Mouse (Mus musculus) megakaryocyte, embryonic 14.5 days (primary cell): ENCODE results near the gene Myl7.

Experiments
- FLI1 ChIP-seq: IDR thresholded peaks from 2 replicates; pipeline ENCODE4 v1.6.1; 2012; ENCODE audit warnings: low read length, inconsistent platforms, mixed read lengths
- GATA1 ChIP-seq: IDR thresholded peaks from 3 replicates; pipeline ENCODE4 v1.6.1; 2012; ENCODE audit warnings: mixed read lengths, low read length, inconsistent platforms, borderline replicate concordance

- TF ChIP-seq GATA1 (no peak), FLI1 (no peak)
Measured at GRCm38 (mm10) chr11:5878661-5879060, 19.9 kb downstream of the Myl7 start.
